Mouse (Mus musculus) hindbrain, embryonic 11.5 days (tissue): Measurements from ENCODE around the gene Zfp451. TPM values are rescaled to one million over a fixed set of nuclear protein-coding genes. Genes with fewer than 3 reads are reported as not detected.
"Not testable (repeated sequence)": the region's sequence is repeated elsewhere in the genome, so short reads cannot be mapped to it uniquely, and the experiment has no call there.

Experiments
- ATAC-seq: fragments of 200-750 bp; cut with Nextera tagmentation; 2 replicates; pipeline ENCODE4 v1.8.0; 2017; ENCODE audit warnings: mild to moderate bottlenecking, moderate TSS enrichment, moderate library complexity; ENCODE audit not compliant: low FRiP score
- DNase-seq: peaks from one replicate; pipeline ENCODE4 v3.0.0-alpha.2; 2015; ENCODE audit warnings: low spot score
- H3K27ac ChIP-seq: fragments of 300-500 bp; sonication (generic); 2 replicates; pipeline ENCODE4 v1.5.1; 2014; ENCODE audit warnings: mild to moderate bottlenecking, low read depth, low read length
- H3K27me3 ChIP-seq: fragments of 300-500 bp; sonication (generic); 2 replicates; pipeline ENCODE4 v1.6.1; 2014; ENCODE audit warnings: mild to moderate bottlenecking, low read length, moderate library complexity, mixed read lengths; ENCODE audit not compliant: control insufficient read depth, insufficient read depth
- H3K36me3 ChIP-seq: fragments of 300-500 bp; sonication (generic); 2 replicates; pipeline ENCODE4 v1.6.1; 2014; ENCODE audit warnings: mild to moderate bottlenecking, low read length, moderate library complexity, mixed read lengths; ENCODE audit not compliant: control insufficient read depth, insufficient read depth
- H3K4me1 ChIP-seq: fragments of 300-500 bp; sonication (generic); replicated peaks from 2 replicates; pipeline ENCODE4 v1.6.1; 2014; ENCODE audit warnings: low read length, mixed read lengths; ENCODE audit not compliant: control insufficient read depth, insufficient read depth
- H3K4me2 ChIP-seq: fragments of 300-500 bp; sonication (generic); replicated peaks from 2 replicates; pipeline ENCODE4 v1.6.1; 2014; ENCODE audit warnings: mild to moderate bottlenecking, low read depth, low read length
- H3K4me3 ChIP-seq: fragments of 300-500 bp; sonication (generic); 2 replicates; pipeline ENCODE4 v1.5.1; 2014; ENCODE audit warnings: low read depth, low read length
- H3K9ac ChIP-seq: fragments of 300-500 bp; sonication (generic); 2 replicates; pipeline ENCODE4 v1.6.1; 2014; ENCODE audit warnings: low read depth, low read length
- H3K9me3 ChIP-seq: fragments of 300-500 bp; sonication (generic); 2 replicates; pipeline ENCODE4 v1.6.1; 2016; ENCODE audit warnings: low read length; ENCODE audit not compliant: control insufficient read depth
- WGBS: fragments of 180-500 bp; shearing (Covaris S2); extraction: QIAGEN DNeasy Blood & Tissue Kit; methylation state at CpG from one replicate; pipeline ENCODE4 v1.1.7; 2014; 5-methylcytosine and 5-hydroxymethylcytosine counted together
- polyA plus RNA-seq: library from polyadenylated mRNA; unstranded; fragments of >200 nt; fragmentation: Nextera tagmentation; extraction: Ambion mirVana; gene quantifications from 2 replicates; pipeline ENCODE4 v1.2.1, GENCODE M21; 2014

Zfp451 gene
- 46.3 and 49.5 TPM in 2 replicates for polyA plus RNA-seq

DNA sequence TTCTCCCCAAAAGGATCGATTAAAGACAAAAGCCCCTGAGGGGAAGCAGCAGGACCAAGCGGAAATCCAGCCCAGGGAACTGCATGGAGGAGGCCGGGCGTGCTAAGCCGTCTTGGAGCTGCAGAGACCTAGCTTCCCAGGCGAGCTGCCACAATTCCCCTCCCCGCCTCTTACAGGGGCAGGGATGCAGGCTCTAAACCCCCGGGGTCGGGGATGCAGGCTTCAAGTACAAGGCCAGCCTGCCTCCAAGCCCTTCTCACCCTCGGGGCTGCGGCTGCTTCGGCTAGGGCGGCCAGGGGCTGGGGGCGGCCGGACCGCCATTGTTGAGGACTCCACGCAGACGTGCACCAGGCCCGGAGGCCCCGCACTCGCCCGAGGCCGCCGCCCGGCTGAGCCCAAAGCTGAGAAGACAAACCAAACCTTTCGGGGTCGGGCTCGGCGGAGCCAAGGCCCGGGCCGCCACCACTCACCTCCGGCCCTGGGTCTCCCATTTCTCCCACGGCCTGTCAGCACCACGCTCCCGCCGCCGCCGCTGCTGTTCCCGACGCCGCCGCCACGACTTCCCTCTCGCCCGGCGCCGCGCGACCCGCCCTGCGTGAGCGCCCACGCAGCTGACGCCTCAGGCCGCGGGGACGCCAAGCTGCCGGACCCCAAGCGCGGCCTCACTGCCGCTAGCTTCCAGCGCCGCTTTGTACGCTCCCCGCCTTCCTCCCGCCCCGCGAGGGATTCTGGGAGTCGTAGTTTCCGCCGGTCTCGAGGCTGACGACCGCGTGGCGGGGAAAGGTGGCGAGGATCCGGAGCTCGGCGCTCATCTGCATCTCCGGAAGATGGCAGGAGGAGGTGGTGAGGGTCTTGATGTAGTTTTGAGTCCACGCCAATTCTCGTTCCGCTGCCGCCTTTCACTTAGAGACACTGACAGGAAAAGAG lies at the start of gene Zfp451:
TSS of gene Zfp451 (minus strand) at position 728 of the 927 bp plus-strand sequence.
- peak within 1 kb of the TSS; percentile 62 for H3K4me3 ChIP-seq
- peak; percentile 93 for ATAC-seq
- H3K27me3 ChIP-seq, result no peaks in the 10 kb centered on the region
- 0 out of 2 replicates have a peak, but pooled peaks cover 4% of the 10 kb centered on the region for H3K36me3 ChIP-seq
- H3K4me2 ChIP-seq, result peak within 1 kb of the TSS; percentile 68
- H3K9me3 ChIP-seq, result no peaks in the 10 kb centered on the region
- peak within 1 kb of the TSS; percentile 88 for H3K9ac ChIP-seq
- DNase-seq, result peak; percentile 96
- H3K4me1 ChIP-seq, result peaks cover 7% of the 10 kb centered on the region
- WGBS, result under 1% methylated on average over 78 of the region's 85 CpGs
- peak within 1 kb of the TSS; percentile 88 for H3K27ac ChIP-seq

DNA sequence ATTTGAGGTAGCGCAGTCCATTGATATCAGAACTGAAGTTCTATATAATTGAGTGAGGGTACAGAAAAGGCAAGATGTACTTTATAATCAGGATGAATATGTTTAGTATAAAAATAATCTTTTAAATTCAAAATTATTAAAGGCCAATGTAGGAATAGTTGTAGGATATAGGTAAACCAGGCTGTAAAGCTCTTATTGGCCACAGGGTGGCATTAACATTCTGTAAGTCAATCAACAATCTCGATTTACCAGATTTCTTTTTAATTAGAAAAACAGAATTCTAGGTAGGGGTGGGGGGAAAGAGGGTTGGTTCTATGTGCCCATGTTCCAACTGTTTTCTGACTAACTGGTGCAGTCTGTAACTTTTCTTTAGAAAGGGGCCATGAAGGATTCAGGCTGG lies 32.4 kb upstream of the Zfp451 start:
- Histone ChIP-seq H3K9me3 (no peaks in the 10 kb centered on the region), H3K4me1 (no peaks in the 10 kb centered on the region), H3K4me2 (no peak overlapping the region), H3K27me3 (no peaks in the 10 kb centered on the region), H3K9ac (no peak overlapping the region), H3K36me3 (no peaks in the 10 kb centered on the region), H3K27ac (no peak overlapping the region), H3K4me3 (no peak overlapping the region)
- 92% methylated on average over 2 of the region's 2 CpGs for WGBS
- ATAC-seq, result no peak
- no peak for DNase-seq

GRCm38 (mm10) chr1:33843823-33844222 lies 29.4 kb upstream of the Zfp451 start:
- no peak overlapping the region for H3K9ac ChIP-seq
- 67% methylated on average over 6 of the region's 6 CpGs for WGBS
- ATAC-seq, result no peak

DNA sequence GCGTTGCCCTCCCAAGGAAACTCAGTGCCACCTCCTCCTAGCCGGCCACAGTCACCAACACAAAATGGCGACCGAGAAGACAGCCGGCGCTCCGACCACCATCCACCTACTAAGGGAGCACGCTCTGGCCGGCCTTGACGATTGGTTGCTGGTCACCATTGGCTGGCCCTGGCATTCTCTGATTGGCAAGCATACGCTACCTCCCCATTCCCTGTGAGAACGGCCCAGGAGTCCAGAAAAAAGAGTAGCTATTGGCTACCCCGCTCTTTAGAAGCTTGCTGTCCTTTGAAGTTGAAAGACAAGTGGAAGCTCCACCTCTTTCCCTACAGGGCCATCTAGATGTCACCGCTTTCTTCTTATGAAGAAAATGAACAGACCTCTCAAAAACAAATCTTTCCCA lies 24.6 kb upstream of the Zfp451 start:
- H3K27me3 ChIP-seq, H3K9me3 ChIP-seq, H3K9ac ChIP-seq, H3K4me2 ChIP-seq, H3K36me3 ChIP-seq, ATAC-seq, DNase-seq, H3K4me3 ChIP-seq, H3K27ac ChIP-seq, H3K4me1 ChIP-seq: not testable (repeated sequence)
- WGBS, result 95% methylated on average over 14 of the region's 14 CpGs

More at GRCm38 (mm10) chr1:33843823-33844222, 29.4 kb upstream of the Zfp451 start:
- Histone ChIP-seq H3K4me2 (no peak overlapping the region), H3K9me3 (no peaks in the 10 kb centered on the region), H3K27ac (no peak overlapping the region), H3K4me3 (no peak overlapping the region), H3K27me3 (no peaks in the 10 kb centered on the region), H3K36me3 (no peaks in the 10 kb centered on the region), H3K4me1 (no peaks in the 10 kb centered on the region)
- DNase-seq, result no peak

DNA sequence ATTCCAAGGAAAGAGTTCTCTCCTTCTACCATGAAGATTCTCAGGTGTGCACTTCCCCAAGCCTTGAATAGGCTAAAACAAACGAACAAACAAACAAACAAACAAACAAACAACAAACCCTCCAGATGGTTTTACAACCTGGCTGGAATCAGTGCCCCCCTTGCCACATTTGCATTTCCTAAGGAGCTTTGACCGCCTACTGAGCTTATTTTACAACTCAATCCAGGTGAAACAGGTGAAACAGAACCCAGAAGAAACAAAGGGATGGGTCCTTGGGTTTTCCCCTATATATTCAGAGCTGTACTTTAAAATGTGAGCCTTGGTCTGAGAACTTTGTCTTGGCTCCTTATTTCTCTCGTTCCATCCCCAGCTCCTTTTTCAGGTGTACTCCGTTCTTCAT lies 16.2 kb upstream of the Zfp451 start:
- Histone ChIP-seq H3K4me1 (no peaks in the 10 kb centered on the region), H3K4me3 (no peak overlapping the region), H3K27me3 (no peaks in the 10 kb centered on the region), H3K36me3 (no peaks in the 10 kb centered on the region), H3K27ac (no peak overlapping the region), H3K9ac (no peak overlapping the region), H3K4me2 (no peak overlapping the region), H3K9me3 (no peaks in the 10 kb centered on the region)
- WGBS, result 72% methylated on average over 4 of the region's 4 CpGs
- DNase-seq (no peak), ATAC-seq (no peak)

GRCm38 (mm10) chr1:33817931-33818330 lies 3.5 kb upstream of the Zfp451 start:
- H3K4me1 ChIP-seq, result peaks cover 4% of the 10 kb centered on the region
- no peak overlapping the region for H3K27ac ChIP-seq
- no peak for DNase-seq
- H3K36me3 ChIP-seq, result no peaks in the 10 kb centered on the region
- 86% methylated on average over 2 of the region's 2 CpGs for WGBS
- H3K4me2 ChIP-seq, result no peak overlapping the region
- H3K9ac ChIP-seq, result no peak overlapping the region
- no peak overlapping the region for H3K4me3 ChIP-seq
- no peaks in the 10 kb centered on the region for H3K27me3 ChIP-seq
- no peaks in the 10 kb centered on the region for H3K9me3 ChIP-seq
- no peak for ATAC-seq

- H3K36me3 ChIP-seq, result 0 out of 2 replicates have a peak, but pooled peaks cover 4% of the 10 kb centered on the region
- H3K4me3 ChIP-seq, result peak overlapping the region; percentile 62
- no peaks in the 10 kb centered on the region for H3K9me3 ChIP-seq
- H3K4me1 ChIP-seq, result peaks cover 7% of the 10 kb centered on the region
- H3K27me3 ChIP-seq, result no peaks in the 10 kb centered on the region
- H3K27ac ChIP-seq, result peak overlapping the region; percentile 88
- 6% methylated on average over 11 of the region's 11 CpGs for WGBS
- DNase-seq, result no peak
- H3K4me2 ChIP-seq, result peak overlapping the region; percentile 68
- ATAC-seq, result peak; percentile 44
- peak overlapping the region; percentile 88 for H3K9ac ChIP-seq
These were observed 914 bp downstream of the Zfp451 start for GRCm38 (mm10) chr1:33813495-33813867.

DNA sequence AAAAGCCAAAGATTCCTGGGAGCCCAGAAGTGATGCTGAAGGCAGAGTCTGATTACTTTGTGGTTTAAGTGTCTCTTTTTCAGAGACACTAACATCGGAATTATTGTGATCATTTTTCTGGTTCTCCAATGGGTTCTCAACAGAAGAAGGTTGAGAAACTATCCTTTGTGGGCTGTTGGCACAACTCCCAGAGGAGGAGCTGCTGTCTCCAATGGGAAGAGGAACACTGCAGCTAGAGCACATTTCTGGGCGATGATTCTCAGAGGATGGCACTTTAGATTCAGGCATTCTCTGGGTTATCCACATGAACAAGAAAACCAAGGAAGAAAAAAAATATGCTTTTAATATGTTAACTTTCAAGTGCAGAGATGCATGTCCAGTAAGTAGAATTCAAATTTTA lies 11.1 kb downstream of the Zfp451 start:
- H3K9ac ChIP-seq, result no peak overlapping the region
- no peak overlapping the region for H3K4me3 ChIP-seq
- no peaks in the 10 kb centered on the region for H3K9me3 ChIP-seq
- H3K4me2 ChIP-seq, result no peak overlapping the region
- no peak for DNase-seq
- no peaks in the 10 kb centered on the region for H3K4me1 ChIP-seq
- ATAC-seq, result no peak
- 98% methylated on average over 2 of the region's 2 CpGs for WGBS
- H3K36me3 ChIP-seq, result peaks cover 16% of the 10 kb centered on the region; the same call in 1 of the 2 replicates
- no peak overlapping the region for H3K27ac ChIP-seq
- H3K27me3 ChIP-seq, result no peaks in the 10 kb centered on the region

GRCm38 (mm10) chr1:33799620-33800019 lies 14.8 kb downstream of the Zfp451 start:
- H3K36me3 ChIP-seq, result peaks cover 16% of the 10 kb centered on the region; the same call in 1 of the 2 replicates
- no peaks in the 10 kb centered on the region for H3K9me3 ChIP-seq
- no peak overlapping the region for H3K27ac ChIP-seq
- no peaks in the 10 kb centered on the region for H3K4me1 ChIP-seq
- no peak overlapping the region for H3K4me2 ChIP-seq
- H3K4me3 ChIP-seq, result no peak overlapping the region
- no peak overlapping the region for H3K9ac ChIP-seq
- no peak for DNase-seq
- H3K27me3 ChIP-seq, result no peaks in the 10 kb centered on the region
- no peak for ATAC-seq
- 85% methylated on average over 3 of the region's 3 CpGs for WGBS
